8 mouse cellular contexts compared by ENCODE assay signal in genomic region chr11:22560503-22561328, GRCm38 (mm10). TPM values are rescaled to one million over a fixed set of nuclear protein-coding genes. Genes with fewer than 3 reads are reported as not detected.
DNase-seq lines count a peak whose midpoint lies in the region; ATAC-seq lines count a peak whose summit lies in the region.

No protein-coding gene starts in this region.

- WGBS in neural tube, embryonic 11.5 days = 57% methylated on average over 6 of the region's 6 CpGs
- 31% methylated on average over 6 of the region's 6 CpGs for WGBS in stomach, embryonic 15.5 days

- H3K4me3 ChIP-seq in neural tube, embryonic 11.5 days (ENCODE audit: low read depth, low read length) = no peak overlapping the region
- no peak overlapping the region for H3K4me3 ChIP-seq in stomach, embryonic 15.5 days (replicated peaks)

- no peaks in the 10 kb centered on the region for H3K9me3 ChIP-seq in neural tube, embryonic 11.5 days (ENCODE audit: control insufficient read depth, low read length)
- no peaks in the 10 kb centered on the region for H3K9me3 ChIP-seq in stomach, embryonic 15.5 days

- H3K4me2 ChIP-seq in neural tube, embryonic 11.5 days (ENCODE audit: low read depth) = no peak overlapping the region
- H3K4me2 ChIP-seq in stomach, embryonic 15.5 days = peak overlapping the region; percentile 0; the same call in 1 of the 2 replicates

- H3K36me3 ChIP-seq in neural tube, embryonic 11.5 days (ENCODE audit: control insufficient read depth, insufficient read depth, low read length) = no peaks in the 10 kb centered on the region
- H3K36me3 ChIP-seq in stomach, embryonic 15.5 days = no peaks in the 10 kb centered on the region

- no peak overlapping the region for H3K27ac ChIP-seq in neural tube, embryonic 11.5 days (ENCODE audit: low read depth, low read length)
- H3K27ac ChIP-seq in stomach, embryonic 15.5 days = 0 out of 2 replicates have a peak overlapping the region, but pooled peaks have one; percentile 14

- DNase-seq in neural tube, embryonic 11.5 days (ENCODE audit: low spot score) = peak; percentile 61
- DNase-seq in neural tube, embryonic 10.5 days (ENCODE audit: extremely low spot score, low spot score) = no peak
- peak; percentile 90 to 95 for DNase-seq in frontal cortex, adult 2 months (ENCODE audit: extremely low spot score in 1 of 2, low spot score in 1 of 2)
- DNase-seq in heart, postnatal 4 days = peak; percentile 75
- DNase-seq in layer of hippocampus, adult 8-10 months (ENCODE audit: low spot score in 2 of 2) = peak; percentile 75 to 80
- peak; percentile 65 to 76 for DNase-seq in lung, postnatal 4 days

- H3K27me3 ChIP-seq in neural tube, embryonic 11.5 days (ENCODE audit: control insufficient read depth, insufficient read depth, low read length) = no peaks in the 10 kb centered on the region
- H3K27me3 ChIP-seq in stomach, embryonic 15.5 days (replicated peaks) = no peaks in the 10 kb centered on the region

- no peaks in the 10 kb centered on the region for H3K4me1 ChIP-seq in neural tube, embryonic 11.5 days (ENCODE audit: control insufficient read depth, insufficient read depth, low read length)
- H3K4me1 ChIP-seq in stomach, embryonic 15.5 days = 0 out of 2 replicates have a peak, but pooled peaks cover 4% of the 10 kb centered on the region

- ATAC-seq in neural tube, embryonic 11.5 days (ENCODE audit: insufficient read depth, low FRiP score, low TSS enrichment) = peak; percentile 76; the same call in 1 of the 2 replicates
- ATAC-seq in stomach, embryonic 15.5 days (ENCODE audit: insufficient read depth, low FRiP score, low read depth) = no peak; the same call in 1 of the 2 replicates
- no peak for ATAC-seq in erythroid progenitor cell, adult 5-6 weeks (replicated peaks; ENCODE audit: low FRiP score, poor library complexity, severe bottlenecking)

- no peak overlapping the region for H3K9ac ChIP-seq in neural tube, embryonic 11.5 days (ENCODE audit: low read length)
- H3K9ac ChIP-seq in stomach, embryonic 15.5 days = no peak overlapping the region

RNA-seq across cellular contexts. Expression of gene Tmem17, which starts 48.8 kb away (rescaled TPM):
- polyA plus RNA-seq in neural tube, embryonic 11.5 days (2014; fragmentation: Nextera tagmentation; extraction: Ambion mirVana) = 12.8 and 13.9 TPM in 2 replicates
- 8.6 and 10.2 TPM in 2 replicates for polyA plus RNA-seq in frontal cortex, adult 2 months (2012; rRNA removed)
- total RNA-seq in heart, postnatal 4 days (2021) = 1 to 10 TPM; 3.3 to 3.4 TPM
- 1 to 10 TPM; 4.3 to 6.5 (median 5.7) TPM for total RNA-seq in layer of hippocampus, adult 8-10 months (2022)
- polyA plus RNA-seq in stomach, embryonic 15.5 days (2015; fragmentation: Nextera tagmentation; extraction: Ambion mirVana) = 12.0 and 12.4 TPM in 2 replicates
- not detected in 2 replicates for total RNA-seq in erythroid progenitor cell, adult 5-6 weeks (2015; ENCODE audit: low replicate concordance)
- total RNA-seq in erythroid progenitor cell, adult 5-6 weeks (2017; ENCODE audit: low replicate concordance) = not detected in 2 replicates

Comparison
In these comparisons a context has a peak if more than half of its experiments do, and no peak if none do; other contexts are left out.
1. RNA of gene Tmem17, which starts 48.8 kb away (total RNA-seq): 4.3 to 6.5 TPM in layer of hippocampus, adult 8-10 months and 3.3 to 3.4 TPM in heart, postnatal 4 days; not detected in erythroid progenitor cell, adult 5-6 weeks; every median in the first group is over 4 times any median in the second.